Mouse (Mus musculus) embryo, embryonic 10.5 days (tissue): ENCODE data around the gene Pnkd.
"Not testable (repeated sequence)": the region's sequence is repeated elsewhere in the genome, so short reads cannot be mapped to it uniquely, and the experiment has no call there.

Source experiments
- DNase-seq: peaks from one replicate; pipeline ENCODE4 v3.0.0-alpha.2; 2015; ENCODE audit warnings: low spot score

The Pnkd gene

GRCm38 (mm10) chr1:74298157-74298750 is 13.5 kb downstream of the Pnkd start:
- no peak for DNase-seq

- no peak for DNase-seq
These were observed 14.3 kb downstream of the Pnkd start for GRCm38 (mm10) chr1:74298996-74299395.

- DNase-seq = no peak
These were observed 15.8 kb downstream of the Pnkd start for GRCm38 (mm10) chr1:74300347-74301110.

- DNase-seq = no peak
These were observed 17.5 kb downstream of the Pnkd start for GRCm38 (mm10) chr1:74302229-74302628.

- DNase-seq = no peak
These were observed 18.1 kb downstream of the Pnkd start for GRCm38 (mm10) chr1:74302835-74303234.

- peak; percentile 70 for DNase-seq
These were observed 19.0 kb downstream of the Pnkd start for GRCm38 (mm10) chr1:74303509-74304338.

GRCm38 (mm10) chr1:74304339-74304790 is 19.6 kb downstream of the Pnkd start:
- DNase-seq = peak; percentile 14

GRCm38 (mm10) chr1:74304946-74305345 is 20.2 kb downstream of the Pnkd start:
- DNase-seq = no peak

- DNase-seq = no peak
These were observed 20.8 kb downstream of the Pnkd start, which contains the start of gene Tmbim1 for GRCm38 (mm10) chr1:74305522-74305921. Gene Tmbim1, minus strand, starts transcription at chr1:74305622.

GRCm38 (mm10) chr1:74307146-74307545 is 22.4 kb downstream of the Pnkd start:
- DNase-seq = no peak

- DNase-seq = no peak
These were observed 23.6 kb downstream of the Pnkd start for GRCm38 (mm10) chr1:74308001-74308964.

- DNase-seq = no peak
These were observed 25.0 kb downstream of the Pnkd start for GRCm38 (mm10) chr1:74309767-74310166.

- DNase-seq = peak; percentile 89
These were observed 28.4 kb downstream of the Pnkd start for GRCm38 (mm10) chr1:74313049-74313692.

- DNase-seq = no peak
These were observed 30.1 kb downstream of the Pnkd start for GRCm38 (mm10) chr1:74314796-74315195.

- no peak for DNase-seq
These were observed 31.5 kb downstream of the Pnkd start for GRCm38 (mm10) chr1:74316114-74316827.

GRCm38 (mm10) chr1:74318711-74319110 is 34.0 kb downstream of the Pnkd start:
- DNase-seq = no peak

- DNase-seq = no peak
These were observed 36.7 kb downstream of the Pnkd start for GRCm38 (mm10) chr1:74321396-74321795.

GRCm38 (mm10) chr1:74326916-74327315 is 42.2 kb downstream of the Pnkd start:
- DNase-seq = not testable (repeated sequence)

GRCm38 (mm10) chr1:74329899-74330431 is 45.2 kb downstream of the Pnkd start:
- DNase-seq = no peak
